Mouse (Mus musculus) liver, adult 2 months (tissue): ENCODE data around the gene Prss8.

ENCODE experiments used
- CTCF ChIP-seq: fragments of 200-500 bp; IDR thresholded peaks from 2 replicates; pipeline ENCODE4 v1.5.1; 2011; ENCODE audit warnings: low read depth, low read length, control low read depth
- POLR2A ChIP-seq: fragments of 200-500 bp; IDR thresholded peaks from 2 replicates; pipeline ENCODE4 v1.6.1; 2011; ENCODE audit warnings: low read length, control low read depth; ENCODE audit not compliant: insufficient read depth; ENCODE audit errors: extremely low read depth

GRCm38 (mm10) chr7:127885951-127886350 is 44.0 kb downstream of the Prss8 start:
- TF ChIP-seq CTCF (no peak), POLR2A (no peak)
